Mouse (Mus musculus) left cerebral cortex, postnatal 4 days (tissue): ENCODE measurements around the gene Serpina1e. TPM values are rescaled to one million over a fixed set of nuclear protein-coding genes. Genes with fewer than 3 reads are reported as not detected.
"Not testable (repeated sequence)": the region's sequence is repeated elsewhere in the genome, so short reads cannot be mapped to it uniquely, and the experiment has no call there.

ENCODE experiments used
- DNase-seq: peaks from one replicate; pipeline ENCODE4 v3.0.0-alpha.2; 2022
- intact Hi-C: fragments of 180-260 bp; cut with DNase I; formaldehyde crosslinking; loops from one replicate; pipeline ENCODE4 v1.15.1; 2025
- total RNA-seq, 2 experiments: library from RNA; stranded (reverse); gene quantifications; 2 replicates each; pipeline ENCODE4 v1.2.3; 2021

Serpina1e gene
- total RNA-seq, 2 experiments from 2014 or later: not detected

GRCm38 (mm10) chr12:103966761-103967160, 8.0 kb upstream of the Serpina1e start:
- DNase-seq: no peak
- intact Hi-C loops: no loop called here

- no peak for DNase-seq
- intact Hi-C loops: no loop called here
Measured at GRCm38 (mm10) chr12:103963288-103963687, 4.5 kb upstream of the Serpina1e start.

- DNase-seq: no peak
- intact Hi-C loops: no loop called here
Measured at GRCm38 (mm10) chr12:103962860-103963259, 4.1 kb upstream of the Serpina1e start.

GRCm38 (mm10) chr12:103962337-103962736, 3.6 kb upstream of the Serpina1e start:
- intact Hi-C loops: no loop called here
- no peak for DNase-seq

- no peak for DNase-seq
- intact Hi-C loops: no loop called here
Measured at GRCm38 (mm10) chr12:103961716-103962115, 2.9 kb upstream of the Serpina1e start.

GRCm38 (mm10) chr12:103956555-103956954, 2.2 kb downstream of the Serpina1e start:
- DNase-seq, intact Hi-C loops: not testable (repeated sequence)

GRCm38 (mm10) chr12:103952972-103953371, 5.8 kb downstream of the Serpina1e start:
- DNase-seq, intact Hi-C loops: not testable (repeated sequence)

GRCm38 (mm10) chr12:103946243-103946642, 12.5 kb downstream of the Serpina1e start:
- intact Hi-C loops: no loop called here
- DNase-seq: no peak

GRCm38 (mm10) chr12:103909181-103909580, 49.6 kb downstream of the Serpina1e start:
- intact Hi-C loops, DNase-seq: not testable (repeated sequence)

GRCm38 (mm10) chr12:103907746-103908145, 51.0 kb downstream of the Serpina1e start:
- intact Hi-C loops, DNase-seq: not testable (repeated sequence)

GRCm38 (mm10) chr12:103904837-103905340, 53.9 kb downstream of the Serpina1e start, which contains the start of gene Serpina1c:
Gene Serpina1c (minus strand): TSS chr12:103904887.
- intact Hi-C loops, DNase-seq: not testable (repeated sequence)

GRCm38 (mm10) chr12:103901929-103902328, 56.8 kb downstream of the Serpina1e start:
- intact Hi-C loops, DNase-seq: not testable (repeated sequence)

Other genes with a start within 250 kb of the Serpina1e start
- gene Serpina1d, start 185.4 kb downstream of the Serpina1e start, total RNA-seq: not detected
- gene Serpina1b, start 128.6 kb downstream of the Serpina1e start, total RNA-seq: not detected
- not detected for gene Serpina1a, start 95.4 kb downstream of the Serpina1e start, total RNA-seq
- gene Serpina1c, start 54.1 kb downstream of the Serpina1e start, total RNA-seq: not detected
- gene Serpina11, start 31.0 kb upstream of the Serpina1e start, total RNA-seq: not detected
- under 1 TPM in 1 of 2 experiments, not detected in 1; 0.22 TPM for gene Serpina9, start 54.8 kb upstream of the Serpina1e start, total RNA-seq
- gene Serpina12, start 85.5 kb upstream of the Serpina1e start, total RNA-seq: not detected
- not detected for gene Serpina5, start 142.1 kb upstream of the Serpina1e start, total RNA-seq
- not detected for gene Serpina3a, start 153.7 kb upstream of the Serpina1e start, total RNA-seq
- not detected for gene Serpina3b, start 169.0 kb upstream of the Serpina1e start, total RNA-seq
- gene Serpina3c, start 194.9 kb upstream of the Serpina1e start, total RNA-seq: not detected